Mouse (Mus musculus) gastrocnemius, postnatal 25 days (tissue): ENCODE results near the gene Syk. TPM values are rescaled to one million over a fixed set of nuclear protein-coding genes. Genes with fewer than 3 reads are reported as not detected.

ENCODE experiments used
- DNase-seq: peaks from one replicate; pipeline ENCODE4 v3.0.0; 2022
- total RNA-seq, 2 experiments: library from RNA; stranded (reverse); gene quantifications; 1 replicate in 1 of 2; 2 replicates in 1 of 2; pipeline ENCODE4 v1.2.3; 2021

Gene Syk
- total RNA-seq, 2 experiments from 2014 or later, result 2.8 to 3.0 TPM

DNA sequence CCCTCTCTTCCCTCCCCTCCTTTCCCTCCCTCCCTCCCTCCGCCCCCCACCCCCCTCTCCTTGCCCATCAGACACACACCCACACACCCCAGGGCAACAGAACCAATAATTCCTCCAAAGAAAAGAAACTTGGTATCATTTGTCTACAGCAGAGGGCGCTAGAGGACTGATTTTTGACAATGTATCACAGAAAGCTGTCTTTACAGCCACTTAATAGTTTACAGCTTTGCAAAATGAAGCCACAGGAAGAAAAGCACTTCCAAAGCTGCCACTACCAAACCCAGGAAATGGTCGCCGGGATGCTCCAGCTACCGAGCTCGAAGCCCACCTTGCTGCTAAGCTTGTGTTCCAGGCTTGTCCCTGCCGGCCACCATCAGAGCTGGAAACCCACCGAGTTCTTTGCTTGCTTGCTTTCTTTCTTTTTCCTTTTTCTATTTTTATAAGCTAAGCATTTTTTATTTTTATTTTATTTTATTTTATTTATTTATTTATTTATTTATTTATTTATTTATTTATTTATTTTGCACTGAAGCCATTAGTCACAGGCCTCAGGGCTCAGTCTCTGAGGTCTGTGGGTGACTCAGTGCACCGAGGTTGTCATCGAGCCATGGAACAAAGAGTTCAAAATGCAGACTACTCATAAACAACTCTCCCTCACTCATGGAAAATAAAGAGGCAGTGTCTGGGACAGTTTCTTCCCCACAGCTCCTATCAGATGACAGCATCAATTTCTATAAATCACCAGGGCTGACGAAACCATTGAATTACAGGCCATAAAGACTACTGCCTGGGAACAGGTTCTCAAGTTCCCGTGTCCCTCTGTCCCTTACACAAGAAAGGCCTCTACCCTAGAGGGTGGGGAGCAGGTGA is 68.6 kb downstream of the Syk start:
- no peak for DNase-seq

DNA sequence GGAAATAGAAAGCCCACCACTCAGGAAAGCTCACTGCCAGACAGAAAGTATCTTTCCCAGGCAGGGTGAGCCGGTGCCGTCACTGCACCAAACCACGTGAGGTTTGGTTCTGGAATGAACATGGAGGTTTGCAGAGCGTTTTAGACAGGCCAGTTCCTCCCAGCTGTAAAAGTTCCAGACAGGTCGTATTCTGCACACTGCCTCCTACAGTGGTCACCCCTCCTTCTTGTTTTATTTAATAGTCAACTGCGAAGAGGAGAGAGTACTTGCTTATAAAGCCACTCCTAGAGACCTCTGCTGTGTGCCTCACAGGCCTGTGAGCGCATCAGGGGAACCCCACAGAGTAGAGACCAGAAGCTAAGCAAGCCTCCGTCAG is 69.3 kb downstream of the Syk start:
- no peak for DNase-seq

DNA sequence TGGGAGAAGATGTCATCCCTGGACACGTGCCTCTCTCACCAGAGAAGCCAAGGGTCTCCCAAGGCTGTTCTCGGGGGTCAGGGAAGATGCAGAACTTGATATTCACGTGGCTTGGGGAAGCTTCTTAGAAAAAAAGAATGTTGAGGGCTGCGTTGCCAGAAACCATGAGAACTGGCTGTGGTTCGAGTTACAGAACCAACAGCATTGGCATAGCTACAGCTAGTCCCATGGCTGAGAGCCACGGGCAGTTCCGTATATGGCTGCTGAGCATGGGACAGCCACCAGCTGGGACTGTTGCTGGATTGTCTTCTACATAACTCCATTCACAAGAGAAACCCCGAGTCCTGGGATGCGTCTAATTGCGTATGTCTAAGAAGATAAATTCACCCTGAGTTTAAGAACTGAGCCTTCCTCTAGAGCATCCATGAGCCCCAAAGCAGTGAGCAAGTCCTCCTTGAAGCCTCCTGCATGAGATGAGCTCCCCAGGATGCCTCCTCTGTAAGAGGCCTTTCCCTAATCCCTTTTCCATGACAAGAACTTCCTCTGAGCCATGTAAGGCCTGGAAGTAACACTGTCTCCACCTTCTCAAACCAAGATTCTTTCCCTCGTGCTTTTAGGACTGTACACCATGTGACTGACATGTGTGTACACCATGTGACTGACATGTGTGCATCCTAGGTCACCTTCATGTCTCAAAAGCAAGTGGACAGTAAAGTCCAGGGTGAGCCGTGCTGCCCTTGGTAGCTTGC is 71.3 kb downstream of the Syk start:
- peak; percentile 14 for DNase-seq

DNA sequence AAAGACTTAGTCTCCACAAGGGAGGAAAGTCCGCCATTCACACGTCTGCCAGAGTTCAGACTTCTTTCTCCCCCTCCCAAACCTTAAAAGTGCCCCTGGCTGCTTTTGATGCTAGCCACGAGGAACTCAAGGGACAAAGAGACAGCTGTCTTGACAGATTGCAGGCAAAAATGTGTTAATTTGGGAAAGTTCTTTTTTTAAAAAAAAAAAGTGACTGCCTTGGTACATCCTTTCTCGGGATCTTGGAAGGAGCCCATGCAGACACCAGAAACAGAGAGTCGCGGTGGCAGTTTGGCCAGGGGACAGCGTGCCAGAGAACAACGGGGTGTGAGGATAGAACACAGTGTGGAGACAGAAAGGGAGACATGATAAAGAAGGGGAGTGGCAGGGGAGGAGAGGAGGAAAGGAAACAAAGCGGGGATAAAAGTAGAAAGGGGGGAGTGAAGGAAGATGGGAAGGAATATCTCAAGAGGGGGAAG is 71.9 kb downstream of the Syk start:
- DNase-seq, result no peak

DNA sequence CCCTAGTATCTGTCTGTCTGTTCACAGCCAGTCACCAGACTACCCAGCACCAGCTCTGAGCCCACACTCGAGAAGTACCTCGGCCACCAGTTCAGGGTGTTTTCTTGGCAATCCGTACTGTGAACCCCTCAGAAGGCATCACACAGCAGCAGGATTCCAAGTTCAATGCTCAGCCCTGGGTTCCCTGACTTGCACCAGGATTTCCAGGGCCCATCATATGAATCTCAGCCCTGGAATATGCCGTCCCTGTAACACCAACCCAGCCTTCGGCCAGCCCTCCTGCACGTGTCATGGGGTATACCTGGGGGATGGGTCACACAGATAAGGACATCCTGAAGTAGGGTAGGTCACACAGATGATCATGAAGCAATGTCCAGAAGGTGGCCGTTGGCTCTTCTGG is 75.0 kb downstream of the Syk start:
- DNase-seq, result no peak

DNA sequence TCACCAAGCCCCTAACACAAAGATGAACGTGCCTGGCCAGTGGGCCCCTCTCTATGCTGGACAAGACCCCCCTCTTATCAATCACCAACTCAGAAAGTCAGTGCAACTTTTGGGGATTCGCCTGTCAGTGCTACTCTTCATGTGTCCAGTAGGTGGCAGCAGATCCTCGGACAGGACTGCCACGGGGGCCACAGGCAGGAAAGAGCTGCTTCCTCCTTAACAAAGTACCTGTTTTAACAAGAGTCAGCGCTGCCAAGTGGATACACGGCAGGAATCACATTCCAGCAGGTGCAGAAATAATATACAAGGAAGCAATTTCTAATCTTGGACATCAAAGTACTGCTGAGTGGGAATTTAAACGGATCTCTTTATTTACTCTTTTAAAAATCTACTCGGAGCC is 75.5 kb downstream of the Syk start:
- peak; percentile 11 for DNase-seq

DNA sequence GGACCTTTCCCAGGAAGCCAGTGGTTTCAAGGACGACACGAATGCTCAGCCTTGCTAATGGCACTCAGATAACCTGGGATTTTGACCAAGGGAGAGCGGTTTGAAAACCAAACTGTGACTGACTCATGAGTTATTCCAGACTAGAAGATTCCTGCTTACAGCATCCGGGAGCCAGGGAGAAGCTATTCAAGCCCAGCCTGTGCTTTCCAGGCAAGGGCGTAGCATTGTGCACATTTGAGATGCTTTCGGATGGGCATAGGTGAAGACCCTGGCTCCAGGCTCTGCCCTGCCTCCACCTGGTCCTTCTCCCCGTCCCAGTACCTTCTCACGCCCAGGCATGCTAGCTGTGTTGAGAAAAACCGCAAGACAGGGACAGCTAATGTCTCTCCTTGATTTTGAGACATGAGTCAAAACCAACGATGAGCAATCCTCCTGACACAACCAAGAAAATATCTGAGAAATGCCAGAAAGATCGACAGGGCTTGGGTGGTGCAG is 76.2 kb downstream of the Syk start:
- DNase-seq, result no peak

DNA sequence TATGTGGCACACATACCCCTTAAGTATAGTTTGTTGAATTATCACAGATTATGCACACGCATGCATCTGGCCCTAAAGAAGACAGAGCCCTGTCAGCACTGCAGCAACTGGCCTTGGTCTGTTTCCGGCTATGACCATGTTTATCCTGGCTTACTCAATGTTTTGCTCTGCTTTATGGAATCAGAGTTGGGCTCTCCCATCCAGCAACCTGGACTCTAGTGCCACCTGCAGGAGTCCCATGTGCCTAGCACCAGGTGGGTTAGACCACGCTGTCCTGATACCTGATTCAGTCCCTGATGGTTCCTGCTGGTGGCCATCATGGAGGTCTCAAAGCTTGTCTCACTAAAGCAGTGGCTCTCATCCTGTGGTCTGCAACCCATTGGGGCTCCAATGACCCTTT is 86.9 kb downstream of the Syk start:
- no peak for DNase-seq

DNA sequence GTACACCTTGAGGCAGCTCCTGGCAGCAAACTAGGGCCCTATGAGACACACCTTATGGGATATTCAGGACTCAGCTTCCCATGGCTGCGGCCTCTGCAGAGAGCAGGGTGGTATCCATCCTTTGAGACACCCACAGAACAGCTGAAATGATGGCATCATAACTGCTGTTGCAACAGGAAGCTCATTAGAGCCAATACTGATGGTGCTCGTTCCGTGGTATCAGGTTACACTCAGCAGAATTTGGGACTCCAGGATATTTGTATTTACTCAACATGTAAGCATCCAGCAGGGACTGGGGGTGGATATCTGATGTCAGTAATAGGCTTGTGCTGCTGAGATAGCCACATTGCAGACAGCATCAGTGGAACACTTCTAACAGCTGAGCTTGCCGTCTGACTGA is 90.3 kb downstream of the Syk start:
- DNase-seq, result no peak

DNA sequence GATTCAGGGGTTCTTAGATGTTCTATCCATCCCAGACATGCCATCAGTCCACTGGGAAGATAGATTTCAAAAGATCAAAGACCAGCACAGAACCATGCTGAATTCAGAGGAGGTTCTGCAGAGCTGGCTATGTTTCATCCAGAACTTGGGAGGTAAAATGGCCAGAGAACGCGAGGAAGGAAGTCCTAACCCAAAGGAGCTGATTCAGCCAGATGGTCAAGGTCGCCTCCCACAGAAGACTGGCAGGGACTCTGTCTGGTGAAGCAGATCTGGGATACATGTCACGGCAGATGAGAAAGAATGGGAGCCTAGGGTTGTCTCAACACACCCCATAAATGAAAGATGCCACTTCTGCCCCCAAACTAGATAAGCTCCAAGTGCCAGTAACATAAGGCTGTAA is 90.9 kb downstream of the Syk start:
- no peak for DNase-seq

DNA sequence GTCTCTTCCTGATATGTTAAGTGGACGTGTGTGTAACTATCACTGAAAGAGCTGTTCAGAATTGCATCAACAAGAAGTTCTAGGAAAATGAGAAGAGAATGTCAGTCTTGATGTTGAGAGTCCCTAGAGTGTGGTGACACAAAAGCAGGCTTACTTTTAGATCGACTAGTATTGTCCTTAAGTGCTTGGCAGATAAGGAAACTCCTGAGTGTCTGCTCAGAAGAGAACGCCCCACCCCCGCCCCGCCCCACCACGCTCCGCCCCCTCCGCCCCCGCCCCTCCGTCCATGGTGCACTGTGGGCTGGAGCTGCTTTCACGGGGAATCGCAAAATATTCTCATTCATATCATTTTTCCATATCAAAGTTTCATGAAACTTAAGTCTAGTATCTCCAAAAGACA is 91.9 kb downstream of the Syk start:
- no peak for DNase-seq

DNA sequence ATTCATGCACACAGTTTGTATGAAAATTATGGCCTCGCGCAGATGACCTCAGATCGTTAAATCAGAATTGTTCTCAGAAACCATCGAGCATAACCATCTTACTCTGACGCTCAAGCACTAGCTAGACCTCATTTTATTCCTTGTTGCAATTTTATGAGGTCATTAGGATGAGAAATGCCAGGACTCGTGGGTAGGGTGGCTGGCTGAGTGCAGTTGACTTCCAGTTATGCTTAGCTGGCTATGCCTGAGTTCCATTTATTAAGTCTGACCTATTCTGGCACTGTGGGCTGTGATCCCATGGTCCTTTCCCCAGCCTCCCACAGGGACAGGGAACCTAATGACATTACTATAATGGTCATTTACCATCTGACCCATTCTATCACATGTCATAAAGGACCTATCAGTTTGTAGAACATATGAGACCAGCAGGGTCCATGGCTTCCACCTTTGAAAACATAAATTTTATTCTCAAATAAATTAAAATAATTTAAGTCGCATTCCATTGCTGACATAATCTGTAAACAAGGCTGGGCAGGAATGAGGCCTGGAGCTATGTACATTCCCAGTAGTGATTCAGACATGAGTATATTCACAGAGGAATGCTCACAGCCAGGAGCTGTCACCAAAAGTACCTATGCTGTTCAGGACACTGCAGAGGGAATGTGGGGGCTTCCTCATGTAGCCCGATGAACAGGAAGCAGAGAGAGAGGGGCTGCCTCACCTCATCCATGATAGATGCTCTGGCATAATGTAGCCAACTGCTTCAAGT is 92.7 kb downstream of the Syk start:
- no peak for DNase-seq

DNA sequence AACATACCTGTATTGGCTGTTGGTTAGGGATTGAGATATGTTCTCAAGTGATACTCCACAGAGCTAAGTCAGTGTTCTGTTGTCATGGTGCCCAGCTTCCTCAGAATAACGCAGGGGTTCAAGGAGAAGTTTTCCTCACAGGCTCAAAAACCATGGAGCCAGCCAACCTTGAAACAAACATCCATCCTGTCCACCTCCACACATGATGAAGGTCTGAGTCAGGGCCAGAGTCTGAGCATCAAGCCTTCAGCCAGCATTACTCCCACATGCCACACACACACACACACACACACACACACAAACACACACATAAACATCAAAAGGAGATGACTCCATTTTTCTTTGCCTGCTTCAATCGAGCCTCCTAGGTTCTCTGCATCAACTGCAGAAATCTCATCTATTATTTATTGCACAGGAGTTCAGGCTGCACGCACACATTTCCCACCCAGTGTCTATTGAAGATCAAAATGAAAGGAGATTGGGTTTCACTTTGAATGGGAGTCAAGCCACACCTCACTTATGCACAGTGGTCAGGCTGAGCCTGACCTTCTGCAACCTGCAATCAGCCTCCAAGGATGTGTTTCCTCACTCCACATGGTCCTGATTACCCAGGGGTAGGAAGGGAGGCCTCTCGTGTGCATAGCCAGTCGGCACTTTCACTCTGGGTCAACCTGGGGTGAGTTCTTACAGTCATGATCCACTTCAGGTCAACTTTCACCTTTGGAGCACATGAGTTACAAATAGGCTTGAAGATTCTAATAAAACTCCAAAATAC is 93.9 kb downstream of the Syk start:
- no peak for DNase-seq

DNA sequence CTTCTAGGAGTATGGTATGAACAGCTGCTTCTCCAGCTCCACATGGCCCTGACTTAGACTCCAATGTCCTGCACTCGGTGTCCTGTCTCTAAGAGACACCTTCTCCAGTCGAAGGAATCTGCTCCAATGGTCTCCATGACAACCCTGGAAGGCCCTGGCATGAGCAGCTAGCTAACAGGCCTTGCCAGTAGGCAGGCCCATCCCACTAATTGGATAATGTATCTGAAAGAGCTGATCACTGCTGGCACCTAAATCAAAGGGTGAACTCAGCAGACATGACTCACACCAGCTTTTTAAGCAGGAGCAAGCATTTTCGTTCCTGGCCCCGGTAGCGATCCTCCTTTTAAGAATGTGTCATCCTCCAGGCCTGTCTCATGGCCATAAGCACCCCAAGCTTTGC is 96.9 kb downstream of the Syk start:
- DNase-seq, result no peak

DNA sequence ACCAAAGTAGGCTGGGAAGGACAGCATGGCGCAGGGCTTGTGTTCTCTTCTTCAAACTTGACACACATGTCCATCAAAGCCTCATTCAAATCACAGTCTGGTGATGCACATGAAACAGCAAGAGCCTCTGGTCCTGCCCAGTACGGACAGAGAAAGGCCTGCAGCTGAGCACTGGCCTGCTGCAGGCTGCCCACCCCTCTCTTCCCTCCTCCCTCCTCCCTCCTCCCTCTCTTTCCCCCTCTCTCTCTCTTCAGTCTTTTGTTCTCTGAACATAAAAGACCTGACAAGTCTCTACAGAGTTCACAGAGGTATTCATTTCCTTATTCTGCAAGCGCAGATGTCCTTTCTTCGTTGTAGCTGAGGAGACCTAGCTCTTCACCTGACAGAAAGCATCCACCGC is 99.1 kb downstream of the Syk start:
- DNase-seq, result no peak

DNA sequence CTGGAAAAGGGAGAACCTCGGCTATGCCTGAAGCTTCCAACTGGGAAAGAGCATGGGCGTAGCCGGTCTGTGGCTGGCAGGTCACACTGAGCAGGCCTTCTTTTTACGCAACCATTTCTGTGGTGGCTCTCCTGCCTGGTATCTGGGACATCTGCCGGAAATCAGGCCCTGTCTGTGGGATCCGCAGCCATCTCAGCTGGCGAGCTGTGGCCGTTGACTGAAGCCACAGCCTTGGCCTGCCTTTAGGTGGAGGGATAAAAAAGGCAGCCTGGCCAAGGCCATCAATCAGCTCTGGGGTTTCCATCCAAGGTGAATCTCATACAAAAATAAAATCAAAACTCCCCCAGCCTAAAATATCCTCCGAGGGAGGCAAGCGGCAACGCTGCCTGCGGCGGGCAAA is 107.5 kb downstream of the Syk start:
- DNase-seq, result no peak

DNA sequence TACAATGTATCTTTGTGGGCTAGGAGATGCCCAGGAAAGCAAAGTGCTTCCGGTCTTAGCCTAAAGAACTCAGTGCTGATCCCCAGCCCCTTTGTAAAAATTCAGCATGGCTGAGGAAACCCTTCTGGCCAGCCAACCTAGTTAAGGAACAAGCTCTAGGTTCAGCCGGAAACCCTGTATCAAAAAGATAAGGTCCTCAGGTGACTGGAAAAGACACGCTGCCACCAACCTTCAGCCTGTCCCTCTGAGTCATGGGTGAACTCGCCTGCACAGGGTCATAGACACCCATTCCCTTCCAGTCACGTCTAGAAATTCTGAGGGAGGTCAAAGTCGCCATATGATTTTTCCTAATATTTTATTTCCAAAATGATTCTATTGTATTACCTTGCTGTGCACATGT is 109.3 kb downstream of the Syk start:
- DNase-seq, result no peak

DNA sequence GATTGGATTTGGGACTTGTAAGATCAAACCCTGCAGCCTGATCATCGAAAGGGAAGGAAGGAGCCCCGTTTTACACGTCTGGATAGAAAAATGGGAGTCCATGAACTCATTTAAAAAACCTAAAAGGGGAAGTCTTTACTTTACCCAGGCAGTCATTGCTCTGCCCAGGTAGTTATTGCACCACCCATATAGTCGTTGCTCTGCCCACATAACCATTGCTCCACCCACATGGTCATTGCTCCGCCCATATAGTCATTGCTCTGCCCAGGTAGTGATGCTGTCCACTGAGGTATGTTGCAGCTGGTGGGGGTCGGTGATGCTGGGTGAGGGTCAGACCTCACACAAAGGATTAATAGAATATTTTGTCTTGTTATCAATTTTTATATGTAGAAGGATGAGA is 111.9 kb downstream of the Syk start:
- DNase-seq, result no peak
